Mouse (Mus musculus) embryo, embryonic 11.5 days (tissue): ENCODE data around the gene Wdr4.
"Not testable (repeated sequence)": the region's sequence is repeated elsewhere in the genome, so short reads cannot be mapped to it uniquely, and the experiment has no call there.

Experiments
- DNase-seq: peaks from one replicate; pipeline ENCODE4 v3.0.0-alpha.2; 2012; ENCODE audit warnings: low read depth, low spot score

The Wdr4 gene

GRCm38 (mm10) chr17:31519946-31520838 lies at the start of gene Wdr4, which contains the start of gene Ndufv3:
Wdr4 (minus strand) TSS chr17:31519980.
Ndufv3 (plus strand) TSS chr17:31520115.
- DNase-seq, result peak; percentile 98

DNA sequence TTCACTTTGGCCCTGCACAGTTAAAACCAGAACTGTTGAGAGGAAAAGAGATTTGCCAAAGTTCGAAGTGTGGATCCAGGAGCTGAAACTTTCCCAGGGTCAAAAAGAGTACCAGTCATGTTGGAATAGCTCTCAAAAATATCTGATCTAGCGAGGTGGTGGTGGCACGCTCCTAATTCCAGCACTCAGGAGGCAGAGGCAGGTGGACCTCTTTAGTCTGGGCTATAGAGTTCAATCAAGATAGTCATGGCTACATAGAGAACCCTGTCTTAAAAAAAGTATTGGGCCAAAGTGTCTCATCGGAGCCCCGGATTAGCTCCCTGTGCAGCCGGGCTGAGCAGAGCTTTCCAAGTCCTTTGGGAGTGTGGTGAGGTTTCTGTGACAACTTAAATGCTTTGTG lies 46.5 kb upstream of the Wdr4 start:
- no peak for DNase-seq

- DNase-seq, result no peak
Measured at GRCm38 (mm10) chr17:31565141-31566056, 45.6 kb upstream of the Wdr4 start.

DNA sequence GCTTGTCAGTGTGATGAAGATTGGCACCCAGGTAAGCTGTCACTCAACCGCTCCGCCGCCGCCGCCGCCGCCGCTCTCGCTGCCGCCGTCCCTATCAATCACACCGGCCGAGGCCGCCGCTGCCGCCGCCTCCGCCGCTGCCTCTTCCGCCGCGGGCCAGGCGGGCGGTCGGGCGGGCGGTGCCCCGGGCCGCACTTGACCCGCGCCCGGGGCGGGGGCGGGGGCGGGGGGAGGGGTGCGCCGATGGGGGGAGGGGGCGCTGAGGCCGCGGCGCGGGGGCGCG lies 45.0 kb upstream of the Wdr4 start:
- DNase-seq, result no peak

DNA sequence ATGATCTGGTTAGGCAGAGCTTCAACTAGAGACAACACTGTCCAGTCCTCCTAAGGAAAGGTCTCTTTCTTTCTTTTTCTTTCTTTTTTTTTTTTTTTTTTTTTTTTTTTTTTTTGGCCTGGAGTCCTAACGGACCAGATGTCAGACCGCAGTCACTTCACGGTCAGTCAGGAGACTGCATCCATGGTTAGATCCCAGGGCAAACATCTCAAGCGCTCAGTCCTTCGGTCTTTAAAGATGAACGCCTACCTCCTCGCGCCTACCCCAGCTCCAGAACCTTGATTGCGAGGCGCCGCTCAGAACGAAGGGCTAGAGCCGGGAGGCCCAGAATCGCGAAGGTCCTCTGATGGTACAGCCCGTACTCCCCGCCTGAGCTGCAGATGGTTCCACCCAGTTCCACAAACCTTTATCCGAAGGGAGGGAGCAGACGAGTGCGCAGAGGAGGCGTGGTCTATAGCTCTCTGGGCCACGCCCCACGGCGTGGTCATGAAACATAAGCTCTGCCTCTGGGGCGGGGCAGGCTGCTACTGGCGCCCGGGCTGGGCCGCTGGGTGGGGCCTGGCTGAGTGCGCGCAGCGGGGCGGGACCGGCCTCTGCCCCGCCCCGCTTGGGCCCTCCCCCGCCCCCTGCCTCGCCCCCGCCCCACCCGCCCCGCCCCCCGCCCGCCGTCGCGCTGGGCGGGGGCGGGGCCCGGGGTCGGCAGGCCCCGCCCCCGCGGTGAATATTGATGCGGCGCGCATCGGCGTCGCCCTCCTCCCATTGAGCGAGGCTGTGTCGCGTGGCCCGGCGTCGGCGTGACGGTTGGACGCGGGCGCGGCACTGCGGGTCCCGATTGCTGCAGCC lies 44.5 kb upstream of the Wdr4 start, which contains the start of gene Pknox1:
TSS of gene Pknox1 (plus strand) at position 720 of the 843 bp plus-strand sequence.
- peak; percentile 100 for DNase-seq

- DNase-seq, result no peak
Measured at GRCm38 (mm10) chr17:31563632-31564014, 43.8 kb upstream of the Wdr4 start.

GRCm38 (mm10) chr17:31559021-31559789 lies 39.4 kb upstream of the Wdr4 start:
- no peak for DNase-seq

- no peak for DNase-seq
Measured at GRCm38 (mm10) chr17:31557947-31558542, 38.3 kb upstream of the Wdr4 start.

DNA sequence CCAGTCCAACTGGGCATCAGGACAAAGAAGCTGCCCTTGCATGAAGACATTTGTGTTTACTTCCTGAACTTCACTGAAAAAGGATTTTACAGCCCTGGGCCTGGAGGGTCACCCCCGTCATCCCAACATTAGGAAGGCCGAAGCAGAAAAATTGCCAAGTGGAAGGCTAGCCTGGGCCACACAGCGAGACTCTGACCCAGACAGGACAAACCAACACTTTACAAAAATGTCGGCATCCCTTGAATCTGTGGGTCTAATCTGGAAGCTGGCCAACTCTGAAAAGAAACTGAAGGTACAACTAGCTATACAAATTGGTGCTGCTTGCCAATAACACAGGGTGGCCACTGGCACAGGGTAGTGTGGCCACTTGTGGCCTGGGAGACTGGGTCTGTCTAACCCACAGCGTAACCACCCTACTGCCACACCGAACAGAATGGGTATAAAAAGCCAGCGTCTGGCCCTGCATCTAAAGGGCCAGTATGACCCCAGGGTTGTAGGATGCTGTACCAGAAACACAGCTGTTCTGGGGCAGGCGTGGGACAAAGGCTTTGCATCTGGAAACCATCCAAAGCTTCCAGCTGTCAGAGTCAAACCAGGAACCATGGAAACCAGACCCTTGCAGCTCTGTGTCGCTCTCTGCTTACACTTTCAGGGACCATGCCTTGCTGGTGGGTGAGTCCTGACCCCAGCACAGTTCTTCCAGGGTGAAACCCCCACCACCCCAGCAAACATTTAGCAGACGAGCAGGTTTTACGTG lies 37.5 kb upstream of the Wdr4 start:
- peak; percentile 62 for DNase-seq

DNA sequence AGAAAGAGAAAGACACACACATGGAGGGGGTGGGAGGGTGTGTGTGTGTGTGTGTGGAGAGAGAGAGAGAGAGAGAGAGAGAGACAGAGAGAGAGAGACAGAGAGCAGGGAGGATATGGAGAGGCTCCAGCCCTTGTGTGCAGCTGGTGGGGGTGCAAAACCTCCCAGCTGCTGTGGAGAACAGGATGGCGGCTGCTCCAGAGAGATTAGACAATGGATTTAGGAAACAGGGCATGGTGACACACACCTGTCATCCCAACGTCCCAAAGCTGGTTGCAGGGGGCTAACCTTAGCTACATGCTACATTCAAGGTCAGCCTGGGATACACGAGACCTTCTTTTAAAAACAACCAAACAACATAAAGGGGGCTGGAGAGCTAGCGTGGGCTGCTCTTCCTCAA lies 36.5 kb upstream of the Wdr4 start:
- DNase-seq, result no peak

DNA sequence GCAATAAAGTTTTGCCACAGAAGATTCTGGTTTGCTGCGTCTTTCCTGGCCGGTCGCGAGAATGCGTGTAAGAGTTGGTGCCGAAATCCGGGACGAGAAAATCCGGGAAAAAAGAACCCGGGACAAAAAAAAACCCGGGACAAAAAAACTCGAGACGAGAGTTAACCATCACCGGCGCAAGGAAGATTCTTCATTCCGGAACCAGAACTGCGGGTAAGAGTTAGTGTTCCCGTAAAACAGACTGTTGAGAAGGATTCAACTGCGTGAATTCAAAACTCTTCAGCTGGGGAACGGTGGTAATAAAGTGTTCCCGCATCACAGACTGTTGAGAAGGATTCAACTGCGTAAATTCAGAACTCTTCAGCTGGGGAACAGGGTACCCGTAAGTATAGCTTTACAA lies 32.8 kb upstream of the Wdr4 start:
- not testable (repeated sequence) for DNase-seq

- no peak for DNase-seq
Measured at GRCm38 (mm10) chr17:31549389-31549788, 29.6 kb upstream of the Wdr4 start.

- DNase-seq, result no peak
Measured at GRCm38 (mm10) chr17:31547974-31548373, 28.2 kb upstream of the Wdr4 start.

- no peak for DNase-seq
Measured at GRCm38 (mm10) chr17:31546444-31547196, 26.8 kb upstream of the Wdr4 start.

GRCm38 (mm10) chr17:31543574-31543973 lies 23.8 kb upstream of the Wdr4 start:
- DNase-seq, result no peak

GRCm38 (mm10) chr17:31541460-31541831 lies 21.7 kb upstream of the Wdr4 start:
- no peak for DNase-seq

DNA sequence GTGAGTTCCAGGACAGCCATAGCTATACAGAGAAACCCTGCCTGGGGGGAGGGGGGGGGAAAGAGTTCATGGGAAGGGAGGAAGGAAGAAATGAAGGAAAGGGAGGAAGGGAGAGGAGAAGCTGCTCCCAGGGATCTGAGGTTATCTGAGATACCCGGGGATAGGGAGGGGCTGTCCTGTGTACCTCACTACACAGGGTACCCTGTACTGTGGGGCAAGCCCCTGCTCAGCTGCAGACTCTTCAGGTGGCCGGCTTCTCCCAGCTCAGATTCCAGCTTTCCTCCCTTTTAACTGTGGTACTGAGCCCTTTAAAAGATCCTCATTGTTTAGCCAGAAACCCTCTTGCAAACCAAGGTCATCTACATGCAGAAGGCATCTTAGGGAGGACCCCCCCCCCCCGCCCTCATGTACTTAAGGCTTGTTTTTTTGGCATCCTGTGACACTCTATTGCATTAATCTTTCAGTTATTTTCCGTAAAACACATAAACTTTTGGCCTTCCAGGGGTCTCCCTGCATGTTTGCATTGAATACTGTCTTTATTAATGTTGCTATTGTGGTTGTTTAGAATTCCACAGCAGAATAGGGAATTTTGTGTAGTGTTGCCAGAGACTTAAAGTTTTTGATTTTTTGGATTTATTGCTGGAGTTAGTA lies 21.2 kb upstream of the Wdr4 start:
- DNase-seq, result no peak

DNA sequence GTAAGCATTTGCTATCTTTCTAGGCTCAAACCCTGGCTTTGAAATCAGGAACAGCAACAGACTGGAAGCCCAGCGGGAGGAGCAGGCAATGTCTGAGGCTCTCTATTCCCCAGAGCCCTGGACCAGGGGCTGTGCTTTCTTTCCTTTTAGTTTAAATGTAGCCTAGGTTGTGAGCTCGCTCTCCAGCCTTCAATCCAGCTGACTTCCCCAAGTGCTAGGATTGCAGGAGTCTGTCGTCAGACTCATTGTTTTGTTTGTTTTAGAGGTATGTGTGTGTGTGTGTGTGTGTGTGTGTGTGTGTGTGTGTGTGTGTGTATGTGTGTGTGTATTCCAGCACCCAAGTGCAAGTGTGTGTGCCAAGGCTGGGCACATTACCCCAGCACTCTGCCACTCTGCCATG lies 20.3 kb upstream of the Wdr4 start:
- no peak for DNase-seq
